Mouse (Mus musculus) liver, adult (tissue): ENCODE measurements at regions not wholly inside any gene's neighbourhood (a gene's known extent, or its start where the extent isn't known, plus 50 kb on each side); places are given as distances from the start of the nearest gene placed in this dataset.

Source experiments
- GATA4 ChIP-seq: IDR thresholded peaks from 2 replicates; pipeline ENCODE4 v1.6.1; 2014; ENCODE audit warnings: mild to moderate bottlenecking, low read length; ENCODE audit not compliant: insufficient replicate concordance

GRCm38 (mm10) chr10:66433490-66433889 lies 662.4 kb upstream of the Jmjd1c start:
- no peak for TF ChIP-seq GATA4

- no peak for TF ChIP-seq GATA4
Observed at GRCm38 (mm10) chr10:66470684-66471083, 625.2 kb upstream of the Jmjd1c start.

- TF ChIP-seq GATA4: no peak
Observed at GRCm38 (mm10) chr10:66472038-66472437, 623.9 kb upstream of the Jmjd1c start.

GRCm38 (mm10) chr10:66475187-66475735 lies 620.7 kb upstream of the Jmjd1c start:
- TF ChIP-seq GATA4: no peak

GRCm38 (mm10) chr10:66490871-66491270 lies 605.1 kb upstream of the Jmjd1c start:
- no peak for TF ChIP-seq GATA4

GRCm38 (mm10) chr10:66491850-66492249 lies 604.1 kb upstream of the Jmjd1c start:
- no peak for TF ChIP-seq GATA4

- TF ChIP-seq GATA4: no peak
Observed at GRCm38 (mm10) chr10:66539846-66540245, 556.1 kb upstream of the Jmjd1c start.

- TF ChIP-seq GATA4: no peak
Observed at GRCm38 (mm10) chr10:66546656-66547055, 549.3 kb upstream of the Jmjd1c start.

- TF ChIP-seq GATA4: no peak
Observed at GRCm38 (mm10) chr10:66547660-66548059, 548.3 kb upstream of the Jmjd1c start.

- no peak for TF ChIP-seq GATA4
Observed at GRCm38 (mm10) chr10:66548073-66548472, 547.9 kb upstream of the Jmjd1c start.

- no peak for TF ChIP-seq GATA4
Observed at GRCm38 (mm10) chr10:66552919-66553318, 543.0 kb upstream of the Jmjd1c start.

- no peak for TF ChIP-seq GATA4
Observed at GRCm38 (mm10) chr10:66554259-66554658, 541.7 kb upstream of the Jmjd1c start.

- no peak for TF ChIP-seq GATA4
Observed at GRCm38 (mm10) chr10:66558097-66558840, 537.7 kb upstream of the Jmjd1c start.

- no peak for TF ChIP-seq GATA4
Observed at GRCm38 (mm10) chr10:66565374-66565773, 530.6 kb upstream of the Jmjd1c start.

- TF ChIP-seq GATA4: no peak
Observed at GRCm38 (mm10) chr10:66574846-66575535, 520.9 kb upstream of the Jmjd1c start.

GRCm38 (mm10) chr10:66593001-66593400 lies 502.9 kb upstream of the Jmjd1c start:
- TF ChIP-seq GATA4: no peak
